ENCODE assay signal across 28 mouse cellular contexts in the genomic region with DNA sequence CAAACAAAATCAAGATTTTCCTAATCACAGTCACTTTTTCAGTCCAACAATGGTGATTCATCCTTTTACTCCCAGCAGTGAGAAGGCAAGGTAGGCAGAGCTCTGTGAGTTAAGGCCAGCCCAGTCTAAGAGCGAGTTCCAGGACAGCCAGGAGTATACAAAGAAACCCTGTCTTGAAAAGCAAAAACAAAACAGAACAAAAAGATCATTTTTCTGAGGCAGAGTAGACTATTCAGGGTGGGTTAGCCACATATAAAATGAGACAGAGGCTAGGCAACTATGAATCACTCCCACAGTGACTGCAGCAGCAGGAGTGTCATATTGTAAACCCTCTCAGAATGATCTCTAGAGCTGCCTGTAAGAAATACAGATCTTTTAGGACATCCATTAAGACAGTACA. TPM values are rescaled to one million over a fixed set of nuclear protein-coding genes. Genes with fewer than 3 reads are reported as not detected.
"Had no signal": no experiment of that assay in that cellular context is flagged by ENCODE, and none has a peak within 500 bp of the region (broad histone marks: within the 10 kb centered on the region; RNA-seq: fewer than 3 reads in every experiment).

No protein-coding gene starts in this region.

- H3K4me3 ChIP-seq: limb, embryonic 10.5 days; limb, embryonic 13.5 days; liver, embryonic 12.5 days; liver, embryonic 15.5 days; lung, embryonic 15.5 days; midbrain, embryonic 12.5 days; midbrain, embryonic 15.5 days; myocyte; neural tube, embryonic 12.5 days had no signal

- ATAC-seq: intestine, postnatal 0 days; liver, embryonic 12.5 days; midbrain, embryonic 15.5 days had no signal

- H3K4me1 ChIP-seq: limb, embryonic 10.5 days; lung, embryonic 15.5 days had no signal

- H3K27me3 ChIP-seq: limb, embryonic 13.5 days; liver, embryonic 12.5 days; liver, embryonic 15.5 days; lung, embryonic 15.5 days; midbrain, embryonic 12.5 days; midbrain, embryonic 15.5 days; neural tube, embryonic 12.5 days had no signal

- DNase-seq: kidney, adult 2 months; kidney, postnatal 25 days; liver; lung, adult 18-20 months; lung, postnatal 10 days; lung, postnatal 4 days; right cerebral cortex, adult 18-20 months; right cerebral cortex, postnatal 14 days; right cerebral cortex, postnatal 4 days; thymus, adult 18-20 months; thymus, postnatal 4 days had no signal

- H3K27ac ChIP-seq: limb, embryonic 10.5 days; limb, embryonic 13.5 days; liver, embryonic 12.5 days; liver, embryonic 15.5 days; lung, embryonic 15.5 days; neural tube, embryonic 12.5 days; stomach, postnatal 0 days had no signal

RNA-seq across cellular contexts. Expression of a gene that starts 12.5 kb away (rescaled TPM):
- total RNA-seq: megakaryocyte progenitor cell, adult 5-6 weeks; monocyte, adult 5-6 weeks had no signal

RNA-seq across cellular contexts. Expression of a gene that starts 27.5 kb away (rescaled TPM):
- total RNA-seq: megakaryocyte progenitor cell, adult 5-6 weeks; megakaryocyte-erythroid progenitor cell, adult 5-6 weeks; monocyte, adult 5-6 weeks had no signal

RNA-seq across cellular contexts. Expression of a gene that starts 44.0 kb away (rescaled TPM):
- total RNA-seq: layer of hippocampus, adult 8-10 months; layer of hippocampus, postnatal 10 days; left cerebral cortex, postnatal 25 days; megakaryocyte-erythroid progenitor cell, adult 5-6 weeks; monocyte, adult 5-6 weeks had no signal
- polyA plus RNA-seq: midbrain, embryonic 15.5 days had no signal
